Mouse (Mus musculus): ENCODE data around the gene Kcnq1. TPM values are rescaled to one million over a fixed set of nuclear protein-coding genes. Genes with fewer than 3 reads are reported as not detected.

The Kcnq1 gene
- 10 to 100 TPM; 30.9 to 36.9 (median 32.8) TPM for total RNA-seq (2022)

GRCm38 (mm10) chr7:143106062-143106461 is at the start of gene Kcnq1:
Kcnq1 (plus strand) TSS chr7:143106362.
- no peak for DNase-seq (ENCODE audit: low spot score)

- no peak for DNase-seq (ENCODE audit: low spot score)
Measured at GRCm38 (mm10) chr7:143057023-143057422, 49.1 kb upstream of the Kcnq1 start.

GRCm38 (mm10) chr7:143057667-143058220 is 48.4 kb upstream of the Kcnq1 start:
- DNase-seq (ENCODE audit: low spot score), result no peak

DNA sequence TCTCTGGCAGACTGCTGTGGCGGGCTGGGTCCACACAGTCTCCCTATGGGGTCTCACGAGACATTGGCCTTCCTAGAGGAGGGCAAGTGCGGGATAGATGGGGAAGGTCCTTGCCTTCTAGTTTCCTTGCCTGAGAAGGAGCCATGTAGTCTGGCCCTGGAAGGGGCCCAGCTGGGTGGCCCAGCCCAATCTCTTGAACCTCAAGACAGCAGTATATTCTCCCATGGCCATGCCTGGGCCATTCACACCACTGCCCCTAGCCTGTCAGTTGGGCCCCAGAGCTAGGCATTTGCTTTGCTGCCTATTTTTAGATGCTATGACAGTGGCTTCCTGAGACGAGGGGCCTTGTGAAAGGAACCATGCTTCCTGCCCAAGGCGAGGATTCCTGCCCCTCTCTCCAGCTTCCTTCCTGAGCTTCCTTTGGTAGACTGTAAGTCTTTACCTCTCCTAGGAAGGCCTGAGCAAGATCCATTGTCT is 47.9 kb upstream of the Kcnq1 start:
- peak; percentile 70 for DNase-seq (ENCODE audit: low spot score)

GRCm38 (mm10) chr7:143059202-143059870 is 46.8 kb upstream of the Kcnq1 start:
- peak; percentile 53 for DNase-seq (ENCODE audit: low spot score)

DNA sequence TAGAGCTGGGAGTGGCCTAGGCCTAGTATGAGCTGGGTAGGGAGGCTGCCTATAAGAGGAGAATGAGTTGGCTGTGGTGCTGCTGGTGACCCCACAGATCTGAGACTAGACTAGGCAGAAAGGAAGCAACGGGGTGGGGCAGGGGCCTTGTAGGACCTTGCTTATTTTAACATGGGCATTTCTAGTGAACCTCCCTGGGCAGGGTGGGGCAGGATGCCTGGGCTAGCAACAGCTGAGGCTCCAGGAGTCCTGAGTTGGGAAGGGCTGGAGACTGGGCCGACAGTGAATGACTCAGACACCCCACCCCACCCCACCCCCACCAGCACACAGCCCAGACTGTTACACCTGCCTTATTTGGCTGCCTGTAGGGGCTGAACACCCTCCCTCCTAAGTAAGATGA is 43.5 kb upstream of the Kcnq1 start:
- peak; percentile 40 for DNase-seq (ENCODE audit: low spot score)

DNA sequence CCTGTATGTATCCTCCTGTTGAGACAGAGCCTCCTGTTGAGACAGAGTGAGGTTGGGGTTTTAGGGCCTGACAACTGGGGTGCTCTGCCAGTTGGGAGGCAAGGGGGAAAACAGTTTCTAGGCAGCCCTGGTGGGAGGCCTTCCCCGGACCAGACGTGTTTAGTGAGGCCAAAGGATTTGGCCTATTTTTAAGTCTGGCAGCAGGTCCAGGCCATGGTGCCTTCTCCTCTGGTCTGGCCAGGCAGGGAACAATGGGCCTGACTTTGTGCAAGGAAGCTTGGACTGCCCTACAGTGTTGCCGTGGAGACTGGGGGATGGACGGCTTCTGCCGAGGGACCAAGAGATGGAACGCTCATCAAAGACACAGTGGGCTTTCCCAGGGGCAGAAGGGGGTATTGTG is 41.9 kb upstream of the Kcnq1 start:
- no peak for DNase-seq (ENCODE audit: low spot score)

GRCm38 (mm10) chr7:143065692-143066091 is 40.5 kb upstream of the Kcnq1 start:
- DNase-seq (ENCODE audit: low spot score), result no peak

GRCm38 (mm10) chr7:143067469-143067868 is 38.7 kb upstream of the Kcnq1 start:
- no peak for DNase-seq (ENCODE audit: low spot score)

- DNase-seq (ENCODE audit: low spot score), result no peak
Measured at GRCm38 (mm10) chr7:143067897-143068296, 38.3 kb upstream of the Kcnq1 start.

DNA sequence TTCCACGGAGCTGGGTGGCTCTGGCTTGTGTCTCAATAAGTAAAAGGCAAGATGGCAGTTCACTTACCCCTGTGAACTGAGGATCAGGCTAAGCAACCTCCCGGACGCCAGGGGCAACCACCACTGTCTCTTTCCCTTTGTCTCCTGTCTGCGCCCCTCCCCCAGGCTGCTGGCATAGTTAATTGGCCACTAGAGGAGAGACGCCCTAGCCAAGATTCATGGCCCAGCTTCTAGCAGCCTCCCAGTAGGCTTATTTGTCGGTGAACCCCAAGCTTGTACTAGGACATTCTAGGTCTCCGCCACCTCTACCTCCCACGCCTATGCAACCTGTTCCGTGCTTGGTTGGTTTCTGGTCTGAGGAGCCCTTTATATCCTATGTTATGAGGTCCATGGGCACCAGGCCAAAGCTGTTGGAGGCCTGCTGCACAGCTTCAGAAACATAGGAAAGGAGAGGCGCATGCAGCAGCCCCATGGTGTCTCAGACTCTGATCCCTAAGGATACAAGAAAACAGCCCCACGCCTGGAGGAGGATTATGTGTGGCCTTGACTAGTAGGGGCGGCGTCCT is 37.8 kb upstream of the Kcnq1 start:
- DNase-seq (ENCODE audit: low spot score), result peak; percentile 34

GRCm38 (mm10) chr7:143068882-143069591 is 37.1 kb upstream of the Kcnq1 start, which contains the start of gene Tssc4:
Tssc4 (plus strand) TSS chr7:143069249.
- peak; percentile 99 for DNase-seq (ENCODE audit: low spot score)

DNA sequence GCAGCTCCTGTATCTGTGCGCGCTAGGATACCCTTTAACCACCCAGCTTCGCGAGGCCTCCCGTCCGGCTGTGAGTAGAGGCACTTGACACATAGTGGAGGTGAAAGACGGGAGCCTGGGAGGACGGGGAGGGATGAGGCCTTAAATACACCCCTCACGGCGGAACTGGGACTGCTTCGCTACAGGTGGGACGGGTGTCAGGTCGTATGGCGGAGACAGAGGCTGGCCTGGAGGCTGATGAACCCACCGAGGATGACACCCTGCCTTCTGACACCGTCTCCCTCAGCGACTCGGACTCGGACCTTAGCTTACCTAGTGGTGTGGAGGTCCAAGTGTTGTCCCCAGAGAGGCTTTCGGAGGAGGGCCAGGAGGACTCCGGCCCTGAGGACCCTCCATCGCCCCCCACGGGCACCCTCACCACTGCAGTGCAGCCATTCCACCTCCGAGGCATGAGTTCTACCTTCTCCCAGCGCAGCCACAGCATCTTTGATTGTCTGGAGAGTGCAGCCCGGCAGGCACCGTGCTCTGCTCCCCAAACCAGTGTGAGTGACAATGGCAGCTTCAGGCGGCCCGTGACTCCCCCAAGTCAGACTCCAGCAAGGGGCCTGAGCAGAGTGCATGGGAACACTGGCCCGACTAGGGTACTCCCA is 36.3 kb upstream of the Kcnq1 start:
- no peak for DNase-seq (ENCODE audit: low spot score)

- DNase-seq (ENCODE audit: low spot score), result no peak
Measured at GRCm38 (mm10) chr7:143070506-143071070, 35.6 kb upstream of the Kcnq1 start.

DNA sequence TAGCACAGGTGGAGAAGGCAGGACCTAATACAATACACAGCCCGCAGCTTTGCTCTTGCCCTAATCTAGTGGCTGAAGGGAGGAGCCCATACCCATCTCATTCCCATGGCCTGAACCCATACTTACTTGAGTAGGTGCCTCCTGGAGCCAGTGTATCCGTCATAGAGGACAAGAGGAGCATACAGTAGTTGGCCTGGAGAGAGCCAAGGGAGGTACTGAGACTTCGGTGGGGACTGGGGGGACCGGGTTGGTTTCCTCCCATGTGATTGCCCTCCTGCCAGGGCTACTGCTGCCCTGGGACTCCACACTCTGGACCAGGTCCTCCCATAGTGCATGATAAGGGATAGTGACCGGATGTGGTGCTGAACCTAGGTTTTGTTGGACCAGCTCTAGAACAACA is 33.6 kb upstream of the Kcnq1 start:
- DNase-seq (ENCODE audit: low spot score), result no peak

DNA sequence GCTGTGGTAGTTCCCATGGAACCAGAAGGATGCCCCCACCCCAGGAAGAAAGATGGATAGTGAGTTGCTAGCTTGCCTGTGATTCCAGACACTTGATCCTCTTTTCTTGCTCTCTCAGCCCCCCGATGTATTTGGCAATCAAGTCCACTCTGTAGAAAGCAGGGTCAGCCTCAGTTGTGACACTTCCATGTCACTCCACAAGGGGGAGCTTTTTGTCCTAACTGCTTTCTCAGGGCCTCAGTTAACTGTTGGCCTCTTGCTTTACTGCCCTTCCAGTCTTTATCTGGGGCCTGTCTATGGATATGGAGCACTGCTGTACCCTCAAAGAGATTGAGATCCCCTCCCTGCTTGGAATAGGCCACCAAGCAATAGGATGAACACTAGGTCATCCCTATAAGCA is 33.1 kb upstream of the Kcnq1 start:
- no peak for DNase-seq (ENCODE audit: low spot score)

DNA sequence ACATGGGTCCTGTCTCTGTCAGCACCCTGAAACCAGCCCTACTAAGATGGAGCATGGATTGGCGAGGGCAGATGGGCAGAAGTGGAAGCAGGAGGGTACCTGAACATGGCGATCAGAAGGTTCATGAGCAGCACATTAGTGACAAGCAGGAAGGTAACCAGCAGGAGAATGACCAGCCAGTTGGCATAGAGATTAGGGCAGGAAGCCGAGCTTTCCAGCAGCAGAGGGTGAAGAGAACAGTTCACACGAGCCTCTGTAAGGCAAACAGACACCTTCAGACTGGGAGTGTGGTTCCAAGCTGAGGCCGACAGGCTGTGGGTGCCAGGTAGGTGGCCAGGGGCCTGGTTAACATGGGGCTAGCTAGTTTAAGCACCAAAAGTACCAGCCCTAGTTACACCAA is 30.8 kb upstream of the Kcnq1 start:
- no peak for DNase-seq (ENCODE audit: low spot score)

GRCm38 (mm10) chr7:143077351-143077750 is 28.8 kb upstream of the Kcnq1 start:
- no peak for DNase-seq (ENCODE audit: low spot score)

DNA sequence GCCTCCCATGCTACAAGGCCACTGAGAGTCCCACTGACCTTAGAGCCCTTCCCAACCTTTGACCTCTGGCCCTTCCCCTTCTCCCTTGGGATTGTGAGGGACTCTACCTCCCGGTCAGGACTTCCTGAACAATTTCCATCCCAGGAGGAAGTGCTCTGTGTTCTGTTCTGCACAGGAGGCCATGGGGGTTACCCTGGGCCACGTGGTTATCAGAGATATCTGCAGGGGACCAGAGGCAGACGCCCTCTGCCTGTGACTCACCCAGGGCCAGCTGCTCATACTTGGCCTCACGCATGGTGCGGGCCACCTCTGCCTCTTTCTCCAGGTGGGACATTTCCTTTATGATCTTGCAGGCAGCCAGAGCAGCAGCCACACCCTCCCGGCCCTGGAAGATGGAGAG is 24.1 kb upstream of the Kcnq1 start:
- DNase-seq (ENCODE audit: low spot score), result no peak

DNA sequence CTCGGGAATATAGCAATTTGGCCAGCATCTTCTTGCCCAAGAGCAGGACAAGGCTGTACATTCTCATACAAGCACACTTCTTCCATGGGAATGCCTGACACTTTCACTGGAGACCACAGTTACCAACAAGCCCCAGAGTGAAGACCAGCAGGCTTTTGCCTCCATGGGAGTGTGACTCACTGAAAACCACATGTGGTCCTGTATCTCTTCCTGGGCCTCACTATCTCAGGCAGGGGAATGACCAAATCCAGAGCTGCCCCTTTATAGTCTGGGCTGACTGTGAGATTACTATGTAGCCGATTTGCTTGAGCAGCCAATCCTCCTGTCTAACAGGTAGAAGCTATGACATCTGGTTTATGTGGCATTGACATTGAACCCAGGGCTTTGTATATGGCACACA is 22.5 kb upstream of the Kcnq1 start:
- no peak for DNase-seq (ENCODE audit: low spot score)

DNA sequence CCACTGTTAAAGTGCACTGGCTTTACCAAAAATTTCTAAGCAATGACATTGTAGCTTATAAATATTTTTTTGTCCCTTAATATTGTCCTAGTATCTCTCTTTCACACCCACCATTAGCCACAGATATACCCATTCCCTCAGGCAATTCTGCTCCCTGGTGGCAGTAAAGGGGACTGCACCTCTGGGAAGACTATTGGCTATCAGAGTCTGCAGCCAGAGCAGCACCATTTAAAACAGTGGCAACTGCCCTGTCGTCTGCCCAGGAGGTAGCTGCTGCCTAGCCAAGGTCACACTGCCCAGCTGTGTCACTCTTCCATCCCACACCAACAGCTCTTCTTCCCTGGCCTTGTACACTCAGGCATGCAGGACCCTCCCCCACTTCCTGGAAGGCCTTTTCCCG is 19.8 kb upstream of the Kcnq1 start:
- peak; percentile 79 for DNase-seq (ENCODE audit: low spot score)
